Mouse (Mus musculus) telencephalon, adult 2 months (tissue): ENCODE measurements at regions not wholly inside any gene's neighbourhood (a gene's known extent, or its start where the extent isn't known, plus 50 kb on each side); places are given as distances from the start of the nearest gene placed in this dataset.
"Not testable (repeated sequence)": the region's sequence is repeated elsewhere in the genome, so short reads cannot be mapped to it uniquely, and the experiment has no call there.

Source experiments
- DNase-seq: peaks from one replicate; pipeline ENCODE4 v3.0.0-alpha.2; 2011; ENCODE audit warnings: low read depth, low spot score

- DNase-seq, result no peak
Measured at GRCm38 (mm10) chr3:114627103-114627502, 276.8 kb upstream of the Olfm3 start.

- peak; percentile 2 for DNase-seq
Measured at GRCm38 (mm10) chr3:114635362-114635761, 268.5 kb upstream of the Olfm3 start.

DNA sequence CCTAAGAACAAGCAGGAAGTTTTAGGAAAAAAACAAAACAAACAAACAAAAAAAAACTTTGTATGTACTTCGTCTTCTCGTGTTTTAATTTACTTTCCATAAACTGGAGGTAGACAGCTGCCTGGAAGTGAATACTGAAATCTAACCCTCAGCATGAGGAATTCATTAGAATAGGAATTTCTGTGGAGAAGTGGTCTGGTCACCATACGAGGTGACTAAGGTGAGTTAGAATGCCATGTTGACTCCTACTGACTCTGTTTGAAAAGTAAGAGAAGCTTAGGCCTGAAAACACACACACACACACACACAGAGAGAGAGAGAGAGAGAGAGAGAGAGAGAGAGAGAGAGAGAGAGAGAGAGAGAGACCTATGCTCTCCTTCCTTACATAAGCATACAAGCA is 255.9 kb upstream of the Olfm3 start:
- no peak for DNase-seq

DNA sequence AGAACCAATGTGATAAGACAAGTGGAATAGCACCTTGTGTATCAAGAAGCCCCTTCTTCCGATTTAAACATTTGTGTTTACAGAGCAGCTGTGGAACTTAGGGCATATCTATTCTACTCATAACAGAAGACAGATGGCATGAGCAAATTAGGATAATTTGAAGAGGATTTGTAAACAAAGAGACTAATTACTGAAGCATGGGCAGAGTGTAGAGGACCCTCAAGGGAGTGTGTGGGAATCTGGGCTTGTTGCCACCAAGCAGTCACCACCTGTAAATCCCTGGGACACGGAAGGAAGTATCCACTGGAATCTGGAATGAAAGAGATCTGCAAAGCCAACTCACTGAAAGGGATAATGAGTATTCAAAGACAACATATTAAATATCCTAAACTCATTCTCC is 205.9 kb upstream of the Olfm3 start:
- no peak for DNase-seq

DNA sequence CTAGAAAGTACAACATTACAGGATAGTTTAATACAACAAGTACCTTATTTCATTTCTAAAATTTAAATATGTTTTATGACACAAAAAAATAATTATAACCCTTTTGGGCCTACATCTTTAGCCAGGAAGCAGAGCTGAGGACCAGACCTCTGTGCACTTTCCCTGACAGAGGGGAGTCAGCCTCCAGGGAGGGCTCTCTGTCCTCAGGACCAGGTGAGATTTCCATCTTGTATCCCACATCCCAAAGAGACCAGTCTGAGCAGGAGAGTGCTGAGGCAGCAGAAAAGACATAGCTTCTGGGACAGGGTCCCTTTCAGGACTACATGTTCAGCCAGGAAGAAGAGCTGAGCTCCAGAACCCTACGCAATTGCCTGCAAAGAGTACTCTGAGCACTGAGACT is 178.7 kb upstream of the Olfm3 start:
- DNase-seq, result no peak

DNA sequence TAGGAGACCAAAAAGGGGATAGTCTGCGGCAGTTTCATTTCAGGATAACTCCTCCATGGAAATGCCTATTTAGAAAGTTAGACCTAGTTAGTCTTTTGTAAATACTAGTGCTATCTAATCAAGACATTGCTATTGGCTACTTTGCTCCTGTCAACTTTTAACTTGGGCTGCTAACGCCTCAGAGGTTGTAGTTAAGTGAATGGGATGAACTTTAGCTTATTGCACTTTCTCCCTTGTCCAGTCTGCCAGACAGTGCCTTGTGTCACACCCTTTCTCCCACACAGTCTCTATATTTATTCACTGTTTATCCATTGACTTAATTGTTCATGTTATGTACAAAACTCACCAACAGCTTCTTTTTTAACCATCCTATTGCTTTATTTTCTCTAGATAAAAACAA is 167.5 kb upstream of the Olfm3 start:
- no peak for DNase-seq

GRCm38 (mm10) chr3:114744206-114744605 is 159.7 kb upstream of the Olfm3 start:
- no peak for DNase-seq

GRCm38 (mm10) chr3:114745131-114745530 is 158.7 kb upstream of the Olfm3 start:
- no peak for DNase-seq

DNA sequence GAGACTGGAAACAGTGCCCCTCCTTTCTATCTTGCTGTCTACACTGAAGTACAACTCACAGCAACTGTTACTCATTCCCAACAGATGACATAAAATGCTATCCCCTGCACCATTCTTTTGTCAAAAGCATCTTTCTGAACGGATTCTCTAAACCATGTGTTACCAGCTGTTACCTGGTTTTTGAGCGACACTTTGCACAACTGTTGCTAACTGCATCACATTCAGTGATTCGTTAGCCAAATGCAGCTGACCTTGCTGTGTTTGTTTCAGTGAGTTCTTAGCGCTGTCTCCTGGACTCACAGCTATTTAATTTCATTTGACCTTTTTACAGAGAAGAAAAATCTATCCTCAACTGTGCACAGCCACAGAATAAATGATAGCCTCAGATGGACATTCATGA is 146.6 kb upstream of the Olfm3 start:
- no peak for DNase-seq

GRCm38 (mm10) chr3:114758592-114758991 is 145.3 kb upstream of the Olfm3 start:
- DNase-seq, result no peak

- no peak for DNase-seq
Measured at GRCm38 (mm10) chr3:114759290-114760002, 144.4 kb upstream of the Olfm3 start.

DNA sequence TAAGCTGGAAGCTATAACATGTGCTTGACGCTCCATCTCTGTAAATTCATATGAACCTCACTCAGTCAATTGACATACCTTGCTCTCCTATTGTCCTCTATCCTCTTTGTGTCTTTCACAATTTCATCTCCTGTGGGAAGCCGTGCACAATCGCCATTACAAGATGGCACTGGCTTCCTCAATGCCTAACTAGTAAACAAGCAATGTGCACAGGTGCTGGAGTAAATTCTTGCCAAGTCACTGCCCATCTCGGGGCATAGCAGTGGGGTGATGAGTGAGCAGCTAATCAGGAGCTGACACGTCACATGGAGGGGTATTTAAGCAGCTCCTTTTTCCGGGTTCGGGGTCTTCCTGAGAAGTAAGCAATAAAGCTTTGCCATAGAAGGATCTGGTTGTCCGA is 141.5 kb upstream of the Olfm3 start:
- not testable (repeated sequence) for DNase-seq

GRCm38 (mm10) chr3:114789082-114789481 is 114.8 kb upstream of the Olfm3 start:
- peak; percentile 45 for DNase-seq

GRCm38 (mm10) chr3:114790005-114790404 is 113.9 kb upstream of the Olfm3 start:
- no peak for DNase-seq

DNA sequence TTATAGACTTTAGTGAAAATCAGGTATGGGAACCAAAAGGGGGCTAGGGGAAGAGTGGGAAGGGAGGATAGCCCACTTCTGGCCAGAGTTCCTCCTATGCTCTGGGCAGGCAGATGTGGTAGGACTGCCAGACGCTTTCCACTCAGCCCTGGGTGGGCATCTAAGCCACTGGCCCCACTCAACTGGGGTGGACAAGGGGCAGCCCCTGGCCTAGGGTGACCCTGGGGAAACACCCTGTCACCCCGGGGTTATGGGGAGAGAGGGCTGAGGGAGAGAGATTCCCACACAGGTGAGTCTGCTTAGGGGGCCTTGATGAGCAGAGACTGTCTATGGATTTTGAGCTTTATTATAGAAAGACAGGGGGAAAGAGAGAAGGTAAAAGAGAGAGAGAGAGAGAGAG is 70.8 kb upstream of the Olfm3 start:
- DNase-seq, result no peak
